Mouse (Mus musculus): Measurements from ENCODE around the gene E130218I03Rik. TPM values are rescaled to one million over a fixed set of nuclear protein-coding genes. Genes with fewer than 3 reads are reported as not detected.
A peak's percentile ranks its signal among the peaks of the same experiment; 100 is the strongest.
"Not testable (repeated sequence)": the region's sequence is repeated elsewhere in the genome, so short reads cannot be mapped to it uniquely, and the experiment has no call there.

E130218I03Rik gene
- total RNA-seq, 2 experiments from 2014 or later = not detected

DNA sequence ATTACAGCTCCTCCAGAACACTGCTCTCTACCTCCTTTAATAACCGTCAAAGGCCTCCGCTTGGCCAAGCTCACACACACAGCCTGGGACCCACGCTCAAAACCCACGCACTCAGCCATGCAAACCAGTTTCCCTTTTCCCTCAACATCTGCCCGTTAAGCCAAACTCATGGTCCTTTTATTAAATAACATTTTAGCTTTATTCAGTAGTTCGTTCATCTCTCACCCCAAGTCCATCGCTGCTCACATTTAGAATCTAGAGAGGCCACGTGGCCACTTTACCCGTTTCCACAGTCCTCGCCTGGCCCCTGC is 7.4 kb downstream of the E130218I03Rik start:
- no peak for ATAC-seq (replicated peaks; ENCODE audit: low FRiP score, low TSS enrichment, poor library complexity, severe bottlenecking)

DNA sequence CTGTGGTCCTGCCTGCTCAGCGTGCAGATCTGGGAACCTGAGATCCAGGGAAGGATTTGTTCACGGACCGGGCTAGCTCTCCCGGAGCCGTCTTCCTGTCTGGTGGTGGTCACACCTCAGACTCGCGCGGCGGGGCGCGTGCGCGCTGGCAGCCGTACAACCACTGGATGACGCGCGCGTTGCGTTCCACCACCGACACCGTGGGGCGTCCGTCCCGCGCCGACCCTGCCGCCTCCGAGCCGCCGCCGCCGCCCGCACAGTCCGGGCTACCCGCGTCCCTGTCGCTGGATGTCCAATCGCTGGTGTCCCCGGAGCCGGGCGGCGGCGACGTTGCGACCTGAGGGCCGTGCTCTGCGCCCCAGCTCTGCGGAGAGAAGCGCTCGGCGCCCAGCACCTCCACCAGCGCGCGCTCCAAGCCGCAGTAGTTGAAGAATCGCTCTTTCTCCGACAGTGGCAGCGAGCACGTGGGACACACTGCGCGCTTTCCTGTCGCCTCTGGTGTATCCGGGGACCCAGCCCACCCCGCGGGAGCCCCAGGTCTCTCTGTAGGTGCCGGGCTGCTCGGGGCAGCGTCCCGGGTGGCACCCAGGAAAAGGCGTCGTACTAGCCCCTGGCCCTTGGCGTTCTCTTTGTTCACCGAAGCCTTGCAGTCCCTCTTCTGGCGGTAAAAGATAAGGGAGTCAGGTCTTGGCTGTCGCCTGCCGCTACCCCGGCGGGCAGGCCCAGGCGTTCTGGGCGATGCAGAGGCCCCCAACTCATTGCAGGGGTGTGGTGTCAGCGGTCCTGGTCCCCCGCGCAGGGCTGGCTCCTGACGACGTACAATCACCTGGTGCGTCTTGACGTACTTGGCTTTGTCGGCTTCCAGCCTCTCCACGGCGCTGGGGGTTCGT is 8.0 kb downstream of the E130218I03Rik start:
- peak; percentile 34 for ATAC-seq (replicated peaks; ENCODE audit: low FRiP score, low TSS enrichment, poor library complexity, severe bottlenecking)

DNA sequence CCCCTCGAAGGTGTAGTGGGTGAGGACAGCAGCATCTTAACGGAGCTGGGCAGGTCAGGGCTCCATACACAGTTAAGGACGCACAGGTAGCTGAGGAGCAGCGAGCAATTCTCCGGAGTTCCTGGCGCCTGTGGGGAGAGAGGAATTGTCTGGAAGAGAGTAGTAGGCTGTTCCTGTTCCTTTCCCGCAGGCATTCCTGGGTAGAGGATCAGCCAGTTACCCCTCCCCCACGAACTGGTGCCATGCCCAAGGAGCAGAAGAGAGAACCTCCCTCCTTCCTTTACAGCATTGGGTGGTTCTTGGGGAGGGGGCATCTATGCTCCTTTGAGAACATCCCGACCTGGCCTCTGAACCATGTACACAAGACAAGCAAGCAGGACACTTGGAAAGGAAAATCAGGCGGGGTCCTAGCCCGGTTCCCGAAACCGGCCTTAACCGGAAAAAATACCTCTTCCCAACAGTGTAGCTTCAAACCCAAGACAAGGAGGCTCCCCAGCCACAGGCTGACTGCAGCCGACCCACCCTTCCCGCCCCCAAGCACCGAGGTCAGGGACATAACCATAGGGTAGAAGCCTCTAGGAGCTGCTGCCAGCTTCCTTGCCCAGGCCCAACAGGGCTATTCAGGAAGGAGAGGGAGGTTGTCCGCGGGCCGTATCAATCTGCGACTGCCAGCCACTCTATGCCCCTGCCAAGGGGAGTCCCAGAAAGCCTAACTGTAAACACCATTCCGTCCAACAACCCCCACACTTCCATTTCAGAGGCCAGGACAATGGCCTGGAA is 8.9 kb downstream of the E130218I03Rik start:
- no peak for ATAC-seq (replicated peaks; ENCODE audit: low FRiP score, low TSS enrichment, poor library complexity, severe bottlenecking)

DNA sequence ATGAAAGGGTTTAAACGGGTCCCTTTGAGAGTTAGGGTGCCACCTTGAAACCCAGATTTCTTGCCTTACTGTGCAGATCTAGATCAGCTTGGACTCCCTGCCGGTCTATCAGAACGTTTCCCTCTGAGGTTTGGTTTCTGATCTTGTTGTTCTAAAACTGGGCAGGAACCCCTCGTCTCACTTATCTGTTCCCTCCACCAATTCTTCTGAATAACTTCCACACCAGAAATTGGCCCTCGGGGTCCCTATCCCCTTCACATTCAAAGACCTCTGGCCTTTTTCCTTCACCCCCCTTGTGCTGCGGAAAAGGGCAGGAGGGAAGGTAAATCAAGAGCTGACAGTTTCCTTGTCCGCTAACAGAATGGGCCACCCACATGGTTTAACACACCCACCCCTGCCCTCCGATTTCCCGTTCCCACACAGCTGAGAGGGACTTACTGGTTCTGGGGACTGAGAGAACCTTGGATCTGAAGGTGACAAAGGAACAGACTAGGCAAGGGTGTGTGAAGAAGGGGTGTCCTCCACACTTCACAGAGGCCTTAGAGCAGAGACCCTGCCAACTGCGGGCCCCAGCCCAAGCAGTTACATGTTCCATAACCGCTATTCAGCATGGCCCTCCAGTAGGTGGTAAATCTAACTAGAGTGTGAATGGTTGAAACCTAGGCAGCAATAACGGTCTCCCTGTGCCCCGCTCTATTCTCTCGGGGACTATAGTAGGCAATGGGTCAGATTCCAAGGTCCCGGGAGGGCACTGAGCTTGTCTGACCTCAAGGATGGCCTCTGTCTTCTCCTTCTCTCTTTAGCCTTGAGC is 9.7 kb downstream of the E130218I03Rik start:
- ATAC-seq (replicated peaks; ENCODE audit: low FRiP score, low TSS enrichment, poor library complexity, severe bottlenecking) = no peak

DNA sequence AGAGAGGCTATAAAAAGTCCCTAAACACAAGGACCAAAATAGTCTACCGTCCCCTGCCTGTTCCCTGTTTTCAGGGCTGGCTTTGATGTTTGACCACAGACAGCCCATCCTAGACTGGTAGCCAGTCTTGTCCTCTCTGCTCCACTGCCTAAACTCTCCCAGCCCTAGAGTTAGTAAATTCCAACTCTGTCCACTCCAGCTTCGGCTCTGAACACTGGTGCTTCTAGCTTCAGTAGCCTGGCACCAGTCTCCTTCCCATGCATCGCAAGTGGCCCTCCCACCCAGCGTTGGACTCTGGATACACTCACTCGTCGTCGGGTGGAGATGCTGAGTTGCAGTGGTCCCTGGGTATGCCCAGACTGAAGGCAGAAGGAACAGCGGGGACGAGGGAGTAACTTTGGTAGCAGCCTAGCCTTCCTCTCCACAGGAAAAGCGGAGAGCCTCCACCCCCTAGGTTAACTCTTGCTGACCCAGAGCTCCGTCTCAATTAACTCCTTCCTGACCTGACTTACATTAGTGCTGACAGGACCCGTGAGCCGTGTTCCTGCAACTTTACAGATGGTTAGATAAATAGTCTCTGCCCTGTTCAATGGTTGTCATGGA is 10.4 kb downstream of the E130218I03Rik start, which contains the start of gene Grrp1:
Grrp1 (minus strand) TSS at position 385 of the 603 bp plus-strand sequence.
- ATAC-seq (replicated peaks; ENCODE audit: low FRiP score, low TSS enrichment, poor library complexity, severe bottlenecking) = no peak

DNA sequence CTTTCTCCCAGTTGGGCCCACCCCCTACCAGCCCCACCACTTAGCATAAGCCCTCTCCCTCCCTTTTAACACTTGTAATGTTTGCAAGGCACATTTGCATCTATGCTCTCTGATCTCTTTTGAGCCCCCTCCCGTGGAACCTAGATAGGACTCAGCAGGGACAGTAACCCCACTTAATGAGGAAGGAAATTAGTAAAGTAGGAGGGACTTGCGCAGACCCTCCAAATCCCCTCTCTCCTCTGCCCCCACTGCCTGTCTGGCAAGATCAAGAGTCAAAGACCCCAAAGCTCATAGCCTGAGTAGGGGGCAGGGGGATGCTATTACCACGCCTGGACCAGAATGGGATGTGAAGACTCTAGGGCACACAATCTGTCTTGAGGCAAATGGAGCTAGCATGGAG is 11.4 kb downstream of the E130218I03Rik start:
- no peak for ATAC-seq (replicated peaks; ENCODE audit: low FRiP score, low TSS enrichment, poor library complexity, severe bottlenecking)

DNA sequence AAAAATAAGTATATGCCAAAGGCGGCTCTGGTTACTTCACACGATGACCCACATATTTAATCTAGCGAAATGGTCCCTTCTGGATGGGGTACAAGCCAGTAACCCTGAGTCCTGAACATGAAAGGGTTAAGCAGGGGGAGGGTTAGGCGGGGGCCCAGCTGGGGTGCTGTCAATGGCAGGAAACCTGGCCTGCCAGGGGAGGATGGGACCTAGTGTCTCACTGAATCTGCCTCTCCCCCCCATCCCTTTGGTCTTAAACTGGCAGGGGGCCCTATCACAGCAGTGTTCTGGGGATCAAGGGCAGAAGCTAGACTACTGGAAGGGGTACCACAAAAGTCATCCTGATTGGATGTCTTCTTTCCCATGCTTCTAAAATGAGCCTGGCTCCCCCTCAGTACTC is 12.4 kb downstream of the E130218I03Rik start:
- ATAC-seq (replicated peaks; ENCODE audit: low FRiP score, low TSS enrichment, poor library complexity, severe bottlenecking) = no peak

DNA sequence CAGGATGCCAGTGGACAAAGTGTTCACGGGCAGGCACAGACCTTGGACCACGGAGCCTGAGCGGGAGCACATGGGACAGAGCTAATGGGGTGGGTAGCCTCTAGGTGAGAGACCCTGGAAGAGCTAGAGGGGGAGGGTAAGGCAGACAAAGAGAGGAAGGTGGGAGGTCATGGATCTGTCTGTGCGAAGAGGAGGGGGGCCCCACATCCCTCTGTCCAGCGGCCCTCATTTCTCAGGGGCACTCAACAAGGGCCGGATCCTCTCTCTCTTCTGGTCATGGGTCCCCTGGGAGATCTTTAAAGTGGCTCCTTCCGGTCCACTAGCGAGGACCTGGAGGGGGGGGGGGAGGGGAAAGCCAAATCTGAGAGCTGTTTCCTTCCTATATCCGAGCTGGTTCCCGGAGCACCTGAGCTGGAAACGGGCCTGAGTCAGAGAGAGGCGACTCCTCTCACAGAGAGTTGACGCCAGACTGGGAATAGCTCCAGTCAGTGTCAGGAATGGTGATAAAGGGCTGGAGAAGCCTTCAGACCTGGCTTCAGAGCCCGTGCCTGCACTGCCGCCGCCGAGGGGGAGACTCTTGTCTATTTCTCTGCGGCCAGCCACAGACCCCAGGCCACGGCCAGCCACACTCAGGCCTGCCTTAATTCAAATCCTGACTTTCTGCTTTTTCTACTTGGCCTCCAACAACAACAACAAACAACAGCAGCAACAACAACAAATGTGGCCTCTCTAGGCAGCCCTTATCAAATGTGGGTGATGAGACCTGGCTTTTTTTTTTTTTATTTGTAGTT is 13.1 kb downstream of the E130218I03Rik start:
- ATAC-seq (replicated peaks; ENCODE audit: low FRiP score, low TSS enrichment, poor library complexity, severe bottlenecking) = no peak

DNA sequence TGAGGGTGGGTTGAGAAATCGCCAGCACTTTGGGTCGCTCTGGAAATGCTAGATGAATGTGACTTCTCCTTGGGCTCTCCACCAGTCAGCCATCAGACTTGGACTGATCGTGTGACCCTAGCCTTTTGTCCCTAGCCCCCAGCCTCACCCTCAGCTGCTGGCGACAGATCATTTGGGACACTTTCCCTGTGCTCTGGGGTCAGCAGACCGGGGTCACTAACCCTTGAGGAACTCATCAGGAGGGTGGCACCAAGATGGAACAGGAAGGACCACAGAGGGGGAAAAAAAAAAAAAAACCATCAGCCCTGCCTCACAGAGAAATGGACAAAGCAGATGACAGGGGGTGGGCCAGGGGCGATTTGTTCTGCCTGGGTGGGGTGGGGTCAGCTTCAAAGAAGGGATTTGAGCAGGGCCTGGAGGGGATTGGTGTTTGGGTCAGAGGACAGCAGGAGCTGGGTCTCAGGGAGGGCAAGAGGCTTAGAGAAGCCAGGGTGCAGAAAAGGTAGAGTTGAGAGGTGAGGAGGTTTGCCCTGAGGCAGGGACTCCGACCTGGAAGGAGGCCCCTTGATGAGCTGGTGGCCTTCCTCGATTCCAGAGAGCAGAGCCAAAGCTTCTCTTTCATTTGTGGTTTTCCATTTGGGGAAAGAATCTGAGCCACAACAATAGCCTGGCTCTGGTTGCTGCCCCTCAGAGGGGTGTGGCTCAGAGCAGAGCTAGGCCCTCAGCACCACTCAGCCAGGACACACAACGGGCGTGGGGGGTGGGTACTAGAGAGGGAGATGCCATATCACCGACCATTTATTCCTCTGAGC is 13.9 kb downstream of the E130218I03Rik start:
- ATAC-seq (replicated peaks; ENCODE audit: low FRiP score, low TSS enrichment, poor library complexity, severe bottlenecking) = no peak

DNA sequence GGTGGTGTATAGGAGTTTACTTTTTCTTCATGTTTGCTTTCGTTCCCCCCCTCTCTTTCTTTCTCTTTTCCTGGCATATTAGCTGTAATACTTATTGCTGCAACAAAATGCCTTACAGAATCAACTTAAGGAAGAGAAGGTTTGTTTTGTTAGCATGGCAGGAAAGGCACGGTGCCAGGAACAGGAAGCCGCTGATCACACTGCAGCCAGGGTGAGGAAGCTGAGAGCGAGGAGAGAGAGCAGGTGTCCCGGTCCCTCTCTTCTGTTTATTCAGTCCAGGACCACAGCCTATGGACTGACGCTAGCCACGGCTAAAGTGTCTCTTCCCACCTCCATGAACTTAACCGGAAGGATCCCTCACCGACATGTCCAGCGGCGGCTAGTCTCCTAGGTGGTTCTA is 14.9 kb downstream of the E130218I03Rik start:
- no peak for ATAC-seq (replicated peaks; ENCODE audit: low FRiP score, low TSS enrichment, poor library complexity, severe bottlenecking)

DNA sequence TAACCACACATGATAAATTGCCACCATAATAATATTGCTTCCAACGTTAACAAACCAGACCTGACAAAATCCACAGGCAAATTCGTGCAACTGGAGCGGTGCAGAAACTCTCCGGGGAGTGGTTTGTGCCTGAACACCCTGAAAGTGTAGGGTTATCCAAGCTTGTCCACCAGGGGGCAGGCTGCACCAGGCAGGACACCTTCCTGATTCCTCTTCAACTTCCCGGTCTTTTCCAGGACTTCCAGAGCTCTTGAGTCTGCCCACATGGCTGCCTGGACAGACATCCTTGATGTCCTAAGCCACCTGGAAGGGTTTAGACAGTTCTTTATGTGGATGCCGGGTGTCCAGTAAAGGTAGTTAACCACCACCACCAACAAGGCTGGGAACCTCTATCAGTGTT is 19.7 kb downstream of the E130218I03Rik start:
- ATAC-seq (replicated peaks; ENCODE audit: low FRiP score, low TSS enrichment, poor library complexity, severe bottlenecking) = 0 out of 2 replicates have a peak, but pooled peaks have one; percentile 53

DNA sequence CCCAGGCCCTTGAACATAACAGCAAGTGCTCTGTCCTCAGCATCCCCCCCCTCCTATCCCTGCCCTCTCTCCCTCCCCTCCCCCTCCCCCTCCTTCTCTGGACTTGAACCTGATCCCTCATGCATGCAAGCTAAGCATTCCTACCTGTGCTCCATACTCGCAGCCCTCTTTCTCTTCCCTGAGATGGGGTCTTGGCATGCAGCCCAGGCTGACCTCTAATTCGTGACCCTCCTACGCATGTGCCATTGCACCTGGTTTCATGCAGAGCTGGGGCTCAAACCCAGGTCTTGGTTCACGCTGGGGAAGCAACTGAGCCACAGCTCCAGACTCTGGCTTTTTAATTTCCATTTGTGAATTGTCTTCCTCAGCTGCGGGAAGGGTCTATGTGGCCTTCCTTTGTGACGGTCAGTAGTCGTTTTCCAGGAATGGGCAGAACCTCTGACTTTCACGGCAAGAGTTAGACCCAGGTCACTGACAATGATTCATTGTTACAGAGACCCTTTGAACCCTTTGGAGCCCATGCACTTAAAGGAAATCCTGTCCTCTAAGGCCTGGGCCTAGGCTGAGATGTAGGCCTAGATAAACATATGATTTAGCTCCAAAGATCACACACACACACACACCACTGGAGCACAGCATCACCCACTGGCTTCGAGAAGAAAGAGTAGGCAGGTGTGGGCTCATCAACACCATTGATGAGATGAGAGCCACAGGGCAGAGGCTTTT is 22.6 kb downstream of the E130218I03Rik start:
- ATAC-seq (replicated peaks; ENCODE audit: low FRiP score, low TSS enrichment, poor library complexity, severe bottlenecking) = no peak

DNA sequence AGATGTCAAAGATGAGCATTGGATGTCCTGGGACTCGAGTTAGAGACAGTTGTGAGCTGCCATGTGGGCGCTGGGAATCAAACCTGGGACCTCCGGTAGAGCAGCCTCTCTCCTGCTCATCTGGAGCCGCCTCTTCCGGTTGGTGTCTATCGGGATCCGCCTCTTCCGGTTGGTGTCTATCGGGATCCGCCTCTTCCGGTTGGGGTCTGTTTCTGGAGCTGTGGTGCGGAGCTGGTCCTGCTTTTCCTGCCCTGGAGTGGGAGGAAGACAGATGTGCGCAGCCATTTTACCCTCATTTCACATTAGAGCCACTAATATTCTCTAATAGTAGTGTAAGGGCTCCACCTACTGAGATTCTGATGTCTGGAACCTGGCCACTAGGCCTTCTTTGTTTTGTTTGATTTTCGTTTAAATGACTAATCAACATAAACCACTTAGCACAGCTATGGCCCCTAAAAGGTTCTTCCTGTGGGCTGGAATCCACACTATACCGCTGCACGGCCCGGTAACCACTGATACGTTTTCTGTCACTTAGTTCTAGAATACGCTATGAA is 24.7 kb downstream of the E130218I03Rik start:
- 0 out of 2 replicates have a peak, but pooled peaks have one; percentile 22 for ATAC-seq (replicated peaks; ENCODE audit: low FRiP score, low TSS enrichment, poor library complexity, severe bottlenecking)

DNA sequence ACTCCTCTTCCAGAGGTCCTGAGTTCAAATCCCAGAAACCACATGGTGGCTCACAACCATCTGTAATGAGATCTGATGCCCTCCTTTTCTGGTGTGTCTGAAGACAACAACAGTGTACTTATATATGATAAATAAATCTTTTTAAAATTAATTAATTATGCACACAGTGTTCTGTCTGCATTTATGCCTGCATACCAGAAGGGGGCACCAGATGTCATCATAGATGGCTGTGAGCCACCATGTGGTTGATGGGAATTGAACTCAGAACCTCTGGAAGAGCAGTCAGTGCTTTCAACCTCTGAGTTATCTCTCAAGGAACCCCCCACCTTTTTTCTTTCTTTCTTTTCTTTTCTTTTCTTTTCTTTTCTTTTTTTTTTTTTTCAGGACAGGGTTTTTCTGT is 26.2 kb downstream of the E130218I03Rik start:
- not testable (repeated sequence) for ATAC-seq (replicated peaks; ENCODE audit: low FRiP score, low TSS enrichment, poor library complexity, severe bottlenecking)

DNA sequence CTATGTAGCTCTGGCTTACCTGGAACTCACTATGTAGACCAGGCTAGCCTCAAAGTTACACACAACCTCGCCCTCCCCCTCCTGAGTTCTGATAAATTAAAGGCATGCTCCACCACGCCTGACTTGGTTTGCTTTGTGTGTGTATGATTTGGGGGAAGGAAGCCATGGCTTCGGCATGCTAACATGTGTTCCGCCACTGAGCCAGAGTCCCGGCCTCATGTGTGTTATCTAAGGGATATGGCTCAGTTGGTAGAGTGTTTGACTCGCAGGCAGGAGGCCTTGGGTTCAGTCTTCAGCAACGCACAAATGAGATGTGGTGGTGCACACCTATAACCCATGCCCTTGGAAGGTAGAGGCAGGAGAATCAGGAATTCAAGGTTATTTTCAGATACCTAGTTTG is 28.5 kb downstream of the E130218I03Rik start:
- ATAC-seq (replicated peaks; ENCODE audit: low FRiP score, low TSS enrichment, poor library complexity, severe bottlenecking) = no peak

DNA sequence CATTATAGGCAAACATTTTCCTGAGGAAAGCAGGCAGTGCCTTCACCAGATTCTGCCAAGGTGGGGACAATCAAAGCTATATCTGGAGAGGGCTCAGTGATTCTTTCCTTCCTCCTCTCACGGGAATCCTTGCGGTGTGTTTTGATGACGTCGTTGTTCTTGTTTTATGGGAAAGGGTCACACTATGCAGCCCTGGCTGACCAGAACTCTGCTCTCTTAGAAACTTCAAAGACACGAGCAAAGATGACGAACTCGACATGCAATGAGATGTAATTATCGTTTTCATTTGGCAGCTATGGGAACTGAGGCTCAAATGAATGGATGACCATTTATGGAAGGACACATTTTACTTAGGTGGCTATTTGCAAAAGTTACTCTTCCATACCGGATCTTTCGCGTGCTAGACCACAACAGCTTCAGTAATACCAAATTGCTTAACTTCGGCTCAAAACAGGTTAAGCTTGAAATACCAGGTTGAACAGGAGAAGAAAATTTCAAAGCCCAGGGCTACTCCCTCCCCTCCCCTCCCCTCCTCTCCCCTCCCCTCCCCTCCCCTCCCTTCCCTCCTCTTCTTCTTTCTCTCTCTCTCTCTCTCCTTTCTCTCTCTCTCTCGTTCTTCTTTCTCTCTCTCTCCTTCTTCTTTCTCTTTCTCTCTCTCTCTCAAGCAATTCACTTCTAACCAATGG is 29.4 kb downstream of the E130218I03Rik start:
- ATAC-seq (replicated peaks; ENCODE audit: low FRiP score, low TSS enrichment, poor library complexity, severe bottlenecking) = no peak
